Mouse (Mus musculus) midbrain, embryonic 12.5 days (tissue): ENCODE results near the gene Trpv4. TPM values are rescaled to one million over a fixed set of nuclear protein-coding genes. Genes with fewer than 3 reads are reported as not detected.

ENCODE experiments used
- ATAC-seq: fragments of 200-750 bp; cut with Nextera tagmentation; 2 replicates; pipeline ENCODE4 v1.8.0; 2017; ENCODE audit warnings: low read depth, moderate TSS enrichment, moderate library complexity; ENCODE audit not compliant: low FRiP score
- H3K27ac ChIP-seq: fragments of 300-500 bp; sonication (generic); replicated peaks from 2 replicates; pipeline ENCODE4 v1.5.1; 2016; ENCODE audit warnings: mild to moderate bottlenecking
- H3K27me3 ChIP-seq: fragments of 300-500 bp; sonication (generic); 2 replicates; pipeline ENCODE4 v1.6.1; 2016; ENCODE audit warnings: mild to moderate bottlenecking
- H3K36me3 ChIP-seq: fragments of 300-500 bp; sonication (generic); 2 replicates; pipeline ENCODE4 v1.6.1; 2016
- H3K4me1 ChIP-seq: fragments of 300-500 bp; sonication (generic); 2 replicates; pipeline ENCODE4 v1.6.1; 2016
- H3K4me2 ChIP-seq: fragments of 300-500 bp; sonication (generic); replicated peaks from 2 replicates; pipeline ENCODE4 v1.6.1; 2016; ENCODE audit warnings: mild to moderate bottlenecking, moderate library complexity
- H3K4me3 ChIP-seq: fragments of 300-500 bp; sonication (generic); 2 replicates; pipeline ENCODE4 v1.5.1; 2016; ENCODE audit warnings: mild to moderate bottlenecking
- H3K9ac ChIP-seq: fragments of 300-500 bp; sonication (generic); replicated peaks from 2 replicates; pipeline ENCODE4 v1.6.1; 2016; ENCODE audit warnings: mild to moderate bottlenecking, moderate library complexity
- H3K9me3 ChIP-seq: fragments of 300-500 bp; sonication (generic); 2 replicates; pipeline ENCODE4 v1.6.1; 2016; ENCODE audit warnings: mild to moderate bottlenecking
- WGBS: fragments of 180-500 bp; shearing (Covaris S2); methylation state at CpG from one replicate; pipeline ENCODE4 v1.1.7; 2016; 5-methylcytosine and 5-hydroxymethylcytosine counted together
- polyA plus RNA-seq: library from polyadenylated mRNA; unstranded; fragments of >200 nt; fragmentation: Nextera tagmentation; extraction: Ambion mirVana; gene quantifications from 2 replicates; pipeline ENCODE4 v1.2.1, GENCODE M21; 2016

Gene Trpv4
- polyA plus RNA-seq: 0.20 and 0.69 TPM in 2 replicates

DNA sequence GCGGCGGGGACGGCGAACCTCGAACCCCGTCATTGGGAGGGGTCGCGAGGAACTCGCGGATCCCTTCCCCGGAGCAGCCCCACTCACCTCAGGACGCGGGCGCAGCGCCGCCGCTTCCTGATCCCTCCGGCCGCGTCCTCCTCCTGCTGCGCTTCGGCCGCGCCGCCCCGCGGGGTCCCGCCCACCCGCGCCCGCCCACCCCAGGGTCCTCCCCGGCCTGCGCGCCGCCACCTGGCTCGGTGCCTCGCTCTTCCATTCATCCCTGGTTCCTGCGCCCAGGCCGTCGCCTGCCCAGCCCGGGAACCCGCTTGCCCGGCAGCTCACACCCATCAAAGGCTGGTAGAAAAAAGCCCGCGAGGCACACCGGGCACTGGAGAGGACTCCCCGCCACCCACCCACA, at the start of gene Trpv4:
Trpv4 (minus strand) TSS at position 167 of the 400 bp plus-strand sequence.
- peak within 1 kb of the TSS; percentile 37 for H3K9ac ChIP-seq
- WGBS: 1% methylated on average over 43 of the region's 47 CpGs
- peaks cover 11% of the 10 kb centered on the region for H3K4me1 ChIP-seq
- H3K27me3 ChIP-seq: peaks cover 66% of the 10 kb centered on the region
- peak within 1 kb of the TSS; percentile 63 for H3K4me2 ChIP-seq
- H3K27ac ChIP-seq: no peak within 1 kb of the TSS
- H3K4me3 ChIP-seq: peak within 1 kb of the TSS; percentile 40
- no peaks in the 10 kb centered on the region for H3K9me3 ChIP-seq
- ATAC-seq: no peak
- no peaks in the 10 kb centered on the region for H3K36me3 ChIP-seq

DNA sequence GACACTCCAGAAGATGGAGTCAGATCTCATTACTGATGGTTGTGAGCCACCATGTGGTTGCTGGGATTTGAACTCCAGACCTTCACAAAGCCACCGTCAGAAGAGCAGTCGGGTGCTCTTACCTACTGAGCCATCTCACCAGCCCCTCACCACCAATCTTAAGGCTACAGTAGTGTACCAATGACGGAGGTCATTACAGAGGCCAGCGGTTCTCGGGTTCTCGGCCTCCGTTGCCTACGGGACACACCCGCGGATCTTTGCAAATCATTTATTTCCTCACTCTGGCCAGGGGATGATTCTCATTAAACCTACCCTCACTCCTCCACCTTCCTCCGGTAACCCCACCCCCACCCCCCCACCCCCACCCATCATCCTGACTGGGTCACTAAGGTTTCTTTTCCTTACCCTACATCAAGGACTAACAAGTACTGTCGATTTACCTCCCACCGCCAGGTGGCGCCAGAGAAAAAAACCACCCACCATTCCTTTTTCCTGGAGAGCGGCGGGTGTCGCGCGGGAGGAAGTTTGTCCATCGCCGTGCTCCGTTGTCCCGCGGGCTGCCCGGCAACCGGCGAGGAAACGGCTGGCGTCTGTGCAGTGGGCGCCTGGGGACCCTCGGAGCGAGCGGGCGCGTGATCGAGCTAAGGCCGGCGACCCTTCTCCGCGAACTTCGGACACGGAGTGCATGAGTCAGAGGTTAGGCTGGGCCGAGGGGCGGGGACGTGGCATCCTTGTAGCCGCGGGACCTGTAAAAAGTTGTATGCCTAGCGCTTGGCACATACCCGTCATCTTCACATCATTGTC, 49.2 kb upstream of the Trpv4 start, which contains the start of gene Tchp:
Tchp (plus strand) TSS at position 496 of the 804 bp plus-strand sequence.
- no peaks in the 10 kb centered on the region for H3K9me3 ChIP-seq
- H3K4me1 ChIP-seq: peaks cover 8% of the 10 kb centered on the region
- peak within 1 kb of the TSS; percentile 90 for H3K4me3 ChIP-seq
- H3K27ac ChIP-seq: no peak within 1 kb of the TSS
- peak; percentile 81 for ATAC-seq
- 4% methylated on average over 49 of the region's 49 CpGs for WGBS
- H3K27me3 ChIP-seq: peaks cover 6% of the 10 kb centered on the region; the same call in 1 of the 2 replicates
- peak within 1 kb of the TSS; percentile 81 for H3K4me2 ChIP-seq
- peak within 1 kb of the TSS; percentile 78 for H3K9ac ChIP-seq
- peaks cover 34% of the 10 kb centered on the region for H3K36me3 ChIP-seq

DNA sequence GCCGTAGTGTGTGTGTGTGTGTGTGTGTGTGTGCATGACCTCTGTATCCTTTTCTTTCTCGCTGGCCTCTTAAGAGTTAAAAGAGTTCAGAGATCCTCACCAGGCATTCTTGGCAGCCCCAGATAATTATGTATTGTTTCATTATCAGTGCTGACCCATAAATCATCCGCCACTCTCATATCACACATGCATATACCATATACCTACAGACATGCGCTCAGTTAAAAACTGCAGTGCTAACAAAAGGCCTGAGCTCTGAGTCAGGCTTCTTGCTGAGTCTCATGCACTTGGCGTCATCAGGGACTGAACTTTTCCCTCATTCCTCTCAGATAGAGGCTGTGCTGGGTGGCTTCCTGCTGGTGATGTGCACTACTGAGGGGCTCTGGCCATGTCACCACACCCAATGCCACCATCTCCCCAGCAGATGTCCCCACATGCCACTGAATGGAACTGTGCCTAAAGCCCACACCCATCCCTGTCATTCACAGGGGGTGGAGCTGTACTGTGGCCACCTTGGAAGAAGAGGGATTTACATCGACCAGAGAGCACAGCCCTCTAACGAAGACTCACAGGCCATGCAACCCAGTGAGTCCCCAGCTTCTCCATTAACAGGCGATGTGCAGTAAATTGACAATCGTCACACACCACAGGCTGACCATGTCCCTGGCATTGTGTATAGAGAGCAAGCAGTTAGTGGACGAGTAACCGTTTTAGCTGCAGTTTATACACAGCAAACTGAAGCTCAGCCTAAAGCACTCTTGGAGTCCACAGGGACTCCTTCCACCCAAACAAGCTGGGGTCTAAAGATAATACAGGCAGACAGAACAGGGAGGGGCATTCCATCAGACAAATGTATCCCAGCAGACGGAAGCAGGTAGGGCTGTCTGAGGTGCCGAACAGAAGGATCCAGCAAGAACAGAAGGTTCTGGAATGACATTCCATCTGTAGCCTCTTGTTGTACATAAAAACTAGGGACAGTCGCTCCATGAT, 44.5 kb upstream of the Trpv4 start:
- Histone ChIP-seq H3K9ac (no peak overlapping the region), H3K36me3 (no peaks in the 10 kb centered on the region), H3K4me2 (no peak overlapping the region), H3K4me3 (no peak overlapping the region), H3K4me1 (no peaks in the 10 kb centered on the region), H3K27me3 (peaks cover 8% of the 10 kb centered on the region; the same call in 1 of the 2 replicates), H3K9me3 (no peaks in the 10 kb centered on the region), H3K27ac (no peak overlapping the region)
- WGBS: 64% methylated on average over 14 of the region's 14 CpGs
- no peak for ATAC-seq

DNA sequence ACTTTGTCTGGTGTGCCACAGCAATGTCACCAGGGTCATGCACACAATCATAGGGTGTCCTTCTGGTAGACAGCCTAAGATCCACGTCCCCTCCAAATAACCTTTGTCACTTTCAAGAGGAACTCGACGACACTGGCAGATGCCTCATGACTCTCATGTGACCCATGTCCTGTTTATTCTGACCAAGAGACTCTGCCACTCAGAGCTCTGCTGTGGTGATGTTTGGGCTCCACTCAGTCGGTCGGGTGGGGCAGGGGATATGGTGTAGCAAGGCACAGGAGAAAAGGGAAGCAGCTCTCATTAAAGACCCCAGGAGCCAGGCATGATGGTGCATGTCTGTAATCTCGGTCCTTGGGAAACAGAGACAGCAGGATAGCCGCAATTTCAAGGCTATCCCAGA, 40.8 kb upstream of the Trpv4 start:
- H3K4me3 ChIP-seq: no peak overlapping the region
- 74% methylated on average over 7 of the region's 7 CpGs for WGBS
- no peaks in the 10 kb centered on the region for H3K36me3 ChIP-seq

DNA sequence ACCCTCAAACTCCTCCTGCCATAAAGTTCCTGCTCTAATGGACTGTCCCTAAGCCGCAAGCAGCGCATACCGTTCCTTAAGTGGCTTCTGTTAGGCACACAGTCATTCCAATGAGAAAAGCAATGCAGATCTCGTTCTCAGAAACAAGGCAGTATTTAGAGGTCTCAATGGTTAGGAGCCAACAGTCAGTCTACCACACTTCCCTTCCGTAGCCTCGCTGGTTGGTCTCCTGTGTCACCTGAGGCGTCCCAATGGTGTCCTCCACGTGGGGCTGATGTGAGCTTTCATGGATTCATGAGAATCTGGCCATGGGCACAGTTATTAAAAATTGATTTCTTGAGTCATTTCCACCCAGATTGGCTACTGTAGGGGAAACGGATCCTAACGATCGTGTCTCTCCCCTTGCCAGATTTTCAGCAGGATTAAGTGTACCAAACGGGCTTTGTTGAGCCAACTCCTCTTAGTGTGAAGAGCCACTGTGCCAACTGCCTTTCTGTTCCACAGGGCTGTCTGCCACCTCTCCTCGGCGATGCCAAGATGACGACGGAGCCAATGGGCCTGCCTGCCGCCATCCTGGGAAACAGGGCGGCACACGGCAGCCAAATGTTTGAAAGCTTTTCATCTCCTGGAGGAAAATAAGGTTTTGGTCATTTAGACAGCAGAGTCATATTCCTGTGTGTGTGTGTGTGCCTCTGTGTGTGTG, 40.0 kb upstream of the Trpv4 start:
- H3K9me3 ChIP-seq: no peaks in the 10 kb centered on the region
- no peak overlapping the region for H3K4me2 ChIP-seq
- 88% methylated on average over 19 of the region's 19 CpGs for WGBS
- H3K27ac ChIP-seq: no peak overlapping the region
- H3K36me3 ChIP-seq: no peaks in the 10 kb centered on the region
- no peak overlapping the region for H3K9ac ChIP-seq
- H3K4me1 ChIP-seq: no peaks in the 10 kb centered on the region
- H3K4me3 ChIP-seq: no peak overlapping the region
- H3K27me3 ChIP-seq: 0 out of 2 replicates have a peak, but pooled peaks cover 7% of the 10 kb centered on the region
- ATAC-seq: no peak

More for the DNA sequence above, 40.8 kb upstream of the Trpv4 start:
- no peak for ATAC-seq
- Histone ChIP-seq H3K27ac (no peak overlapping the region), H3K9ac (no peak overlapping the region), H3K9me3 (no peaks in the 10 kb centered on the region), H3K27me3 (peaks cover 8% of the 10 kb centered on the region; the same call in 1 of the 2 replicates), H3K4me1 (no peaks in the 10 kb centered on the region), H3K4me2 (no peak overlapping the region)

DNA sequence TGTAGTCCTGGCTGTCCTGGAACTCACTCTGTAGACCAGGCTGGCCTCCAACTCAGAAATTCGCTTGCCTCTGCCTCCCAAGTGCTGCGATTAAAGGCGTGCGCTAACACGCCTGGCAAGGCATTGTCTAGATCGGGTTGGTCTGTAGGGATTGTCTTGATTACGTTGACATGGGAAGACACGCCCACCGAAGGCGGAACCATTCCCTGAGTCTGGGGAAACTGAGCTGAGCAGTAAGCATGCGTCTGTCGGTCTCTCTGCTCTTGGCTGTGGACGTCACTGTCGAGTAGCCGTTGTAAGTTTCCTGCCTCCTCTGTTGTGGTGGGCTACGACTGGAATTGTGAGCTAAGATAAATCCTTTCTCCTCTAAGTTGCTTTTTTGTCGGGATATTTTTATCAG, 38.7 kb upstream of the Trpv4 start:
- Histone ChIP-seq H3K9me3 (no peaks in the 10 kb centered on the region), H3K4me1 (no peaks in the 10 kb centered on the region), H3K4me2 (no peak overlapping the region), H3K9ac (no peak overlapping the region), H3K27me3 (peaks cover 7% of the 10 kb centered on the region; the same call in 1 of the 2 replicates), H3K27ac (no peak overlapping the region), H3K36me3 (no peaks in the 10 kb centered on the region), H3K4me3 (no peak overlapping the region)
- WGBS: 86% methylated on average over 17 of the region's 17 CpGs
- no peak for ATAC-seq

DNA sequence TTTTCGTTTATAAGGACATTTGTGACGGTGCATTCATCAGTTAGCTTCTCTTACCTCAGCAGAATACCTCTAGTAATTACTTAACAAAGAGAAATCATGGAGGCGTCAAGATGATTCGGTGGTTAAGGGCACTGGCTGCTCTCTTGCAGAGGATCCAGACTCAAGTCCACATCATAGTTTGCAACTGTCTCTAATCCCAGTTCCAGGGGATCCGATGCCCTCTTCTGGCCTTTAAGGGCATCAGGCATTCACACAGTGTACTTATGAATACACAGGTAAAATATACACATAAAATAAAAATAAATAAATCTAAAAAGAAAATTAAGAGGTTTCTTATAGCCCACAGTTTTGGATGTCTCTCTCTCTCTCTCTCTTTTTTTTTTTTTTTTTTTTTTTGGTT, 37.6 kb upstream of the Trpv4 start:
- Histone ChIP-seq H3K27me3 (peaks cover 7% of the 10 kb centered on the region; the same call in 1 of the 2 replicates), H3K27ac (no peak overlapping the region)
- 70% methylated on average over 5 of the region's 5 CpGs for WGBS

DNA sequence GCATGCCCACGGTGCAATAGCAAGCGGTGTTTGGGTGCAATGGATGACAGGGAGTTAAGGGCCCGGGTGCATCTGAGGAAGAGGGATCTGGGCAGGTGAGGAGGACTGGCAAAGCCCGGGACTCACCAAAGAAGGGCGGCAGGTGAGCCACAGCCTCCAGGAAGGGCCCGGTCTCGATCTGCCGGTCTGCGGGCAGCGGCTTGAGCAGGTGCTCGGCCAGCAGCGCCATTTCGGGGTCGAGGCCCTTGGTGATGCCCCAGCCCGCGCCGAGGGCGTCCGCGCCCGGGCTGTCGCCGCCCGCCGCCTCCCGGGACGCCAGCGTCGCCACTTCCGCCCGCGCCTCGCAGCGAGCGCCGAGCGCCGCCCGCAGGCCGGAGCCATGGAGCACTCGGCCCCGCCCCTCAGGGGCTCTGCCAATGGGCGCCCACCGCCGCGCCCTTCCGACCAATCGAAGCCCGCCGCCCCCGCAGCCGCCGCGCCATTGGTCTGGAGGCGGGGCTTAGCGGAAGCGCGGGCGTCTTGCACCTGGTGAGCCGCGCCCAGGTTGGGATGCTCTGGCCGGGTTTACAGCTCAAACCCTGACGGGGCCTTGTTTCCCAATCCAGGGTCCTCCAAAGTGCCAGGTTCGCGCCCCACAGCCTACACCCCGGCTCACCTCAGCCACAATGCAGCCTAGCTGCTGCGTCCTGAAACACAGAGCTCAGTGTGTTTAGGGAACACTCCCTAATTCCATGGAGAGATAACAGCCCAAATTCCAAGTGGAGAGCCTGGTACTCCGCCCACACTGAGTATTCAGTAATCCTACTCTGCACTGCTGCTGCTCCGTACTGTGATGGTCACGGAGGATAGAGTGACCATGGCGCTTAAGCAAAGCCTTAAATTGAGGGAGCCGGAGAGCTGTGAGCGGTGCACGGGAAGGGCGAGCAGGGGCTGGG, 32.7 kb upstream of the Trpv4 start, which contains the start of gene Gltp:
Gltp (minus strand) TSS at position 352 of the 935 bp plus-strand sequence.
- Histone ChIP-seq H3K36me3 (no peaks in the 10 kb centered on the region), H3K9ac (peak within 1 kb of the TSS; percentile 81), H3K27me3 (peaks cover 10% of the 10 kb centered on the region; the same call in 1 of the 2 replicates), H3K4me1 (peaks cover 17% of the 10 kb centered on the region), H3K27ac (no peak within 1 kb of the TSS), H3K9me3 (no peaks in the 10 kb centered on the region), H3K4me3 (peak within 1 kb of the TSS; percentile 83), H3K4me2 (peak within 1 kb of the TSS; percentile 88)
- 6% methylated on average over 57 of the region's 75 CpGs for WGBS
- ATAC-seq: peak; percentile 98

More for the DNA sequence above, 37.6 kb upstream of the Trpv4 start:
- Histone ChIP-seq H3K4me2 (no peak overlapping the region), H3K36me3 (no peaks in the 10 kb centered on the region), H3K9me3 (no peaks in the 10 kb centered on the region), H3K9ac (no peak overlapping the region), H3K4me3 (no peak overlapping the region), H3K4me1 (peaks cover 5% of the 10 kb centered on the region; the same call in 1 of the 2 replicates)
- ATAC-seq: no peak

DNA sequence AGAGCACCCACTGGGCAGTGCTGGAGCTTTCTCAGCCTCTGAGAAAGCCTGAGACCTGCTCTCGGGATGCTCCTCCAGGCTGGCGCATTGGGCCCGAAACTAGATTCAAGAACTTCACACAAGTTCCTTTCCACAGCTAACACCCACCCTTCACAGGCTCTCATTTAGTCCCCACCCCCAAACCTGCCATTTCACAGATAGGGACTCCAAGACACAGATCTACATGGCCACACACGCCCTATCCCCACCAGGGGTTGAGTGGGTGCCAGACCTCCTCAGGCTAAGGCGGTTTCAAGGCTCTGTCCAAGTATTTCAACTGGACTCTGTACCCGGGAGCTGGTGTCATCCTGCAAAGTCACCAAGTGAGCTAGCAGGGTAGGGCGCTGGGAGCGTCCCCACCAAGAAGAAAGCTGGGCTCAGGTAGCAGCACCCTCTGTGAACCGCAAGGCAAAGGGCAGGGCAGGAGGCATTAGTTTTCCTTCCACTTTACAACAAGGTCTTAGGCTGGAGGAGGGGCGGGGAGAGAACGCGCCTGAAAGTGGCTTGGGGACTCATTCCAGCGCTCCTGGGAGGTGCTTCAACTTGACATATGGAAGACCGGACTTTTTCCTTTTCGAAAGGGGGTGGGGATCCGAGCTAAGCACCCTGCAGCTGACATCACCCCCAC, 31.6 kb upstream of the Trpv4 start:
- Histone ChIP-seq H3K4me2 (peak overlapping the region; percentile 88), H3K27me3 (peaks cover 10% of the 10 kb centered on the region; the same call in 1 of the 2 replicates), H3K9ac (peak overlapping the region; percentile 81), H3K27ac (no peak overlapping the region), H3K36me3 (no peaks in the 10 kb centered on the region), H3K4me1 (peaks cover 17% of the 10 kb centered on the region), H3K9me3 (no peaks in the 10 kb centered on the region), H3K4me3 (peak overlapping the region; percentile 83)
- ATAC-seq: no peak
- 21% methylated on average over 16 of the region's 16 CpGs for WGBS

DNA sequence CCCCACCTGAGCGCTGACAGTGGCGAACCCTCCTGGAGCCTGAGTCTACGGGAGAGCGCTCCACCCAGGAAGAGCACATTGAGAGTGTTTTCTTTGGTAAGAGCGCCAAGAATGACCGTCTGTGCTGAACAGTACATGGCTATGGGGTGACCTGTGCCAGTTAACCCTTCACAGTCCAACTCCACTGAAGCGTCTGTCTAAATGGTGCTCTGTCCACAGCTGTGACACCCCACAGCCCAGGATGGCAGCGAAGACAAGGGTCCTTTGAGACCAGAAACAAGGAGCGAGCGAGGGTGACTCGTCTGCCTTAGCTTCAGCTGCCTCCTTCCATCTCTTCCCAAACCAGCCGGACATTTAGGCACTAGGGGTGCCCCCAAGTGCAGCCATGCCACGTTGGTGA, 30.5 kb upstream of the Trpv4 start:
- no peaks in the 10 kb centered on the region for H3K36me3 ChIP-seq
- H3K9ac ChIP-seq: no peak overlapping the region
- peaks cover 10% of the 10 kb centered on the region; the same call in 1 of the 2 replicates for H3K27me3 ChIP-seq
- H3K4me3 ChIP-seq: no peak overlapping the region
- no peaks in the 10 kb centered on the region for H3K9me3 ChIP-seq
- H3K4me2 ChIP-seq: no peak overlapping the region
- 87% methylated on average over 13 of the region's 13 CpGs for WGBS
- peaks cover 17% of the 10 kb centered on the region for H3K4me1 ChIP-seq
- H3K27ac ChIP-seq: no peak overlapping the region
- ATAC-seq: no peak
